Mouse (Mus musculus): ENCODE results near the gene Kitl.

Gene Kitl

GRCm38 (mm10) chr10:100127837-100128743, 112.7 kb downstream of the Kitl start:
- no peak for DNase-seq

- no peak for DNase-seq
Measured at GRCm38 (mm10) chr10:100131657-100132056, 116.2 kb downstream of the Kitl start.

GRCm38 (mm10) chr10:100132304-100132703, 116.9 kb downstream of the Kitl start:
- DNase-seq, result no peak

GRCm38 (mm10) chr10:100138552-100138951, 123.1 kb downstream of the Kitl start:
- no peak for DNase-seq

GRCm38 (mm10) chr10:100148123-100148522, 132.7 kb downstream of the Kitl start:
- DNase-seq, result no peak
